Mouse (Mus musculus): Measurements from ENCODE around the gene Rflnb. TPM values are rescaled to one million over a fixed set of nuclear protein-coding genes. Genes with fewer than 3 reads are reported as not detected.

Rflnb gene
- polyA plus RNA-seq, 1 experiment = 11.5 TPM

- H3K36me3 ChIP-seq (ENCODE audit: control insufficient read depth, insufficient read depth, low read length) = no peaks in the 10 kb centered on the region
- H3K4me1 ChIP-seq (ENCODE audit: control insufficient read depth, insufficient read depth, insufficient read length) = peaks cover 2% of the 10 kb centered on the region; the same call in 1 of the 2 replicates
- H3K27me3 ChIP-seq (ENCODE audit: control insufficient read depth, insufficient read depth, low read length) = no peaks in the 10 kb centered on the region
- no peak overlapping the region for H3K27ac ChIP-seq (ENCODE audit: insufficient read depth, low read length)
- TF ChIP-seq CTCF (IDR thresholded peaks at IDR 0.05; ENCODE audit: extremely low read depth, insufficient read depth, insufficient read length, insufficient replicate concordance) = no peak
- no peak for TF ChIP-seq POLR2A (IDR thresholded peaks at IDR 0.05; ENCODE audit: low read depth, low read length)
- 80% methylated on average over 3 of the region's 3 CpGs for WGBS
- no peak for DNase-seq (ENCODE audit: low read depth in 1 of 2, low spot score in 2 of 2)
- no peak overlapping the region for H3K4me3 ChIP-seq (ENCODE audit: extremely low read depth, insufficient read depth, insufficient read length)
Measured at GRCm38 (mm10) chr11:76039271-76040053, 11.9 kb upstream of the Rflnb start.

- no peaks in the 10 kb centered on the region for H3K36me3 ChIP-seq (ENCODE audit: control insufficient read depth, insufficient read depth, low read length)
- no peak for DNase-seq (ENCODE audit: low read depth in 1 of 2, low spot score in 2 of 2)
- 32% methylated on average over 6 of the region's 6 CpGs for WGBS
- TF ChIP-seq POLR2A (IDR thresholded peaks at IDR 0.05; ENCODE audit: low read depth, low read length) (no peak), CTCF (IDR thresholded peaks at IDR 0.05; ENCODE audit: extremely low read depth, insufficient read depth, insufficient read length, insufficient replicate concordance) (no peak)
- no peaks in the 10 kb centered on the region for H3K27me3 ChIP-seq (ENCODE audit: control insufficient read depth, insufficient read depth, low read length)
- H3K27ac ChIP-seq (ENCODE audit: insufficient read depth, low read length) = peak overlapping the region; percentile 67
- peaks cover 2% of the 10 kb centered on the region; the same call in 1 of the 2 replicates for H3K4me1 ChIP-seq (ENCODE audit: control insufficient read depth, insufficient read depth, insufficient read length)
- no peak overlapping the region for H3K4me3 ChIP-seq (ENCODE audit: extremely low read depth, insufficient read depth, insufficient read length)
Measured at GRCm38 (mm10) chr11:76037581-76038294, 10.2 kb upstream of the Rflnb start.

- TF ChIP-seq POLR2A (IDR thresholded peaks at IDR 0.05; ENCODE audit: low read depth, low read length) (no peak), CTCF (IDR thresholded peaks at IDR 0.05; ENCODE audit: extremely low read depth, insufficient read depth, insufficient read length, insufficient replicate concordance) (no peak)
- DNase-seq (ENCODE audit: low read depth in 1 of 2, low spot score in 2 of 2) = no peak
- Histone ChIP-seq H3K4me3 (ENCODE audit: extremely low read depth, insufficient read depth, insufficient read length) (no peak overlapping the region), H3K36me3 (ENCODE audit: control insufficient read depth, insufficient read depth, low read length) (no peaks in the 10 kb centered on the region), H3K4me1 (ENCODE audit: control insufficient read depth, insufficient read depth, insufficient read length) (peaks cover 2% of the 10 kb centered on the region; the same call in 1 of the 2 replicates), H3K27me3 (ENCODE audit: control insufficient read depth, insufficient read depth, low read length) (no peaks in the 10 kb centered on the region), H3K27ac (ENCODE audit: insufficient read depth, low read length) (no peak overlapping the region)
- 95% methylated on average over 8 of the region's 8 CpGs for WGBS
Measured at GRCm38 (mm10) chr11:76035182-76035581, 7.6 kb upstream of the Rflnb start.

- H3K36me3 ChIP-seq (ENCODE audit: control insufficient read depth, insufficient read depth, low read length) = no peaks in the 10 kb centered on the region
- H3K4me1 ChIP-seq (ENCODE audit: control insufficient read depth, insufficient read depth, insufficient read length) = peaks cover 2% of the 10 kb centered on the region; the same call in 1 of the 2 replicates
- H3K4me3 ChIP-seq (ENCODE audit: extremely low read depth, insufficient read depth, insufficient read length) = no peak overlapping the region
- H3K27me3 ChIP-seq (ENCODE audit: control insufficient read depth, insufficient read depth, low read length) = no peaks in the 10 kb centered on the region
- DNase-seq (ENCODE audit: low read depth in 1 of 2, low spot score in 2 of 2) = no peak
- H3K27ac ChIP-seq (ENCODE audit: insufficient read depth, low read length) = no peak overlapping the region
- WGBS = 56% methylated on average over 4 of the region's 4 CpGs
- TF ChIP-seq POLR2A (IDR thresholded peaks at IDR 0.05; ENCODE audit: low read depth, low read length) = no peak
- no peak for TF ChIP-seq CTCF (IDR thresholded peaks at IDR 0.05; ENCODE audit: extremely low read depth, insufficient read depth, insufficient read length, insufficient replicate concordance)
Measured at GRCm38 (mm10) chr11:76033836-76034235, 6.3 kb upstream of the Rflnb start.

GRCm38 (mm10) chr11:76033359-76033758 lies 5.8 kb upstream of the Rflnb start:
- no peak for DNase-seq (ENCODE audit: low read depth in 1 of 2, low spot score in 2 of 2)
- Histone ChIP-seq H3K4me1 (ENCODE audit: control insufficient read depth, insufficient read depth, insufficient read length) (peaks cover 2% of the 10 kb centered on the region; the same call in 1 of the 2 replicates), H3K27ac (ENCODE audit: insufficient read depth, low read length) (no peak overlapping the region), H3K36me3 (ENCODE audit: control insufficient read depth, insufficient read depth, low read length) (no peaks in the 10 kb centered on the region), H3K27me3 (ENCODE audit: control insufficient read depth, insufficient read depth, low read length) (no peaks in the 10 kb centered on the region), H3K4me3 (ENCODE audit: extremely low read depth, insufficient read depth, insufficient read length) (no peak overlapping the region)
- TF ChIP-seq POLR2A (IDR thresholded peaks at IDR 0.05; ENCODE audit: low read depth, low read length) (no peak), CTCF (IDR thresholded peaks at IDR 0.05; ENCODE audit: extremely low read depth, insufficient read depth, insufficient read length, insufficient replicate concordance) (no peak)
- 70% methylated on average over 6 of the region's 6 CpGs for WGBS

GRCm38 (mm10) chr11:76028072-76028465 lies 487 bp upstream of the Rflnb start:
- peak in 1 of 2 experiments; percentile 17 for DNase-seq (ENCODE audit: low read depth in 1 of 2, low spot score in 2 of 2)

More at GRCm38 (mm10) chr11:76028072-76028465, 487 bp upstream of the Rflnb start:
- Histone ChIP-seq H3K27ac (ENCODE audit: insufficient read depth, low read length) (no peak overlapping the region), H3K36me3 (ENCODE audit: control insufficient read depth, insufficient read depth, low read length) (no peaks in the 10 kb centered on the region), H3K4me3 (ENCODE audit: extremely low read depth, insufficient read depth, insufficient read length) (peak overlapping the region; percentile 86; the same call in 1 of the 2 replicates), H3K4me1 (ENCODE audit: control insufficient read depth, insufficient read depth, insufficient read length) (peaks cover 12% of the 10 kb centered on the region), H3K27me3 (ENCODE audit: control insufficient read depth, insufficient read depth, low read length) (peaks cover 6% of the 10 kb centered on the region)
- WGBS = 20% methylated on average over 13 of the region's 14 CpGs
- no peak for TF ChIP-seq CTCF (IDR thresholded peaks at IDR 0.05; ENCODE audit: extremely low read depth, insufficient read depth, insufficient read length, insufficient replicate concordance)
